Mouse (Mus musculus): Measurements from ENCODE around the gene Thsd4.

- TF ChIP-seq CTCF (IDR thresholded peaks at IDR 0.05; ENCODE audit: control insufficient read depth, insufficient read depth, insufficient read length) (no peak), USF1 (IDR thresholded peaks at IDR 0.05; ENCODE audit: low read depth) (no peak), CEBPB (IDR thresholded peaks at IDR 0.05; ENCODE audit: low read depth) (no peak), MYOG (IDR thresholded peaks at IDR 0.05; ENCODE audit: control insufficient read depth, extremely low read depth, insufficient read length) (no peak), MAX (IDR thresholded peaks at IDR 0.05) (no peak)
These were observed 501.4 kb downstream of the Thsd4 start for GRCm38 (mm10) chr9:60020444-60020843.
